Mouse (Mus musculus) neural tube, embryonic 12.5 days (tissue): ENCODE measurements around the gene Acap2. TPM values are rescaled to one million over a fixed set of nuclear protein-coding genes. Genes with fewer than 3 reads are reported as not detected.

Source experiments
- ATAC-seq: fragments of 200-750 bp; cut with Nextera tagmentation; 2 replicates; pipeline ENCODE4 v1.8.0; 2017; ENCODE audit warnings: low read depth, mild to moderate bottlenecking, moderate TSS enrichment, moderate library complexity; ENCODE audit not compliant: low FRiP score
- H3K27ac ChIP-seq: fragments of 300-500 bp; sonication (generic); 2 replicates; pipeline ENCODE4 v1.5.1; 2016
- H3K27me3 ChIP-seq: fragments of 300-500 bp; sonication (generic); replicated peaks from 2 replicates; pipeline ENCODE4 v1.6.1; 2016; ENCODE audit warnings: mild to moderate bottlenecking
- H3K36me3 ChIP-seq: fragments of 300-500 bp; sonication (generic); 2 replicates; pipeline ENCODE4 v1.6.1; 2016; ENCODE audit warnings: mild to moderate bottlenecking
- H3K4me1 ChIP-seq: fragments of 300-500 bp; sonication (generic); 2 replicates; pipeline ENCODE4 v1.6.1; 2016
- H3K4me2 ChIP-seq: fragments of 300-500 bp; sonication (generic); replicated peaks from 2 replicates; pipeline ENCODE4 v1.6.1; 2016; ENCODE audit warnings: mild to moderate bottlenecking
- H3K4me3 ChIP-seq: fragments of 300-500 bp; sonication (generic); 2 replicates; pipeline ENCODE4 v1.5.1; 2016
- H3K9ac ChIP-seq: fragments of 300-500 bp; sonication (generic); 2 replicates; pipeline ENCODE4 v1.6.1; 2016; ENCODE audit warnings: mild to moderate bottlenecking
- H3K9me3 ChIP-seq: fragments of 300-500 bp; sonication (generic); 2 replicates; pipeline ENCODE4 v1.6.1; 2016; ENCODE audit warnings: mild to moderate bottlenecking
- WGBS: fragments of 180-500 bp; shearing (Covaris S2); methylation state at CpG from one replicate; pipeline ENCODE4 v1.1.7; 2016; 5-methylcytosine and 5-hydroxymethylcytosine counted together
- polyA plus RNA-seq: library from polyadenylated mRNA; unstranded; fragments of >200 nt; fragmentation: Nextera tagmentation; extraction: Ambion mirVana; gene quantifications from 2 replicates; pipeline ENCODE4 v1.2.1, GENCODE M21; 2016

Gene Acap2
- polyA plus RNA-seq, 1 experiment from 2014 or later: 18.1 TPM

GRCm38 (mm10) chr16:31165467-31165866 lies 35.6 kb downstream of the Acap2 start:
- Histone ChIP-seq H3K27ac (no peak overlapping the region), H3K27me3 (no peaks in the 10 kb centered on the region), H3K4me1 (0 out of 2 replicates have a peak, but pooled peaks cover 6% of the 10 kb centered on the region), H3K4me3 (no peak overlapping the region), H3K4me2 (no peak overlapping the region), H3K9ac (no peak overlapping the region), H3K36me3 (no peaks in the 10 kb centered on the region), H3K9me3 (0 out of 2 replicates have a peak, but pooled peaks cover 5% of the 10 kb centered on the region)
- 50% methylated on average over 4 of the region's 4 CpGs for WGBS
- ATAC-seq: no peak

GRCm38 (mm10) chr16:31164125-31164524 lies 36.9 kb downstream of the Acap2 start:
- WGBS: 93% methylated on average over 4 of the region's 4 CpGs
- Histone ChIP-seq H3K9me3 (0 out of 2 replicates have a peak, but pooled peaks cover 5% of the 10 kb centered on the region), H3K27ac (no peak overlapping the region), H3K36me3 (no peaks in the 10 kb centered on the region), H3K9ac (no peak overlapping the region), H3K27me3 (no peaks in the 10 kb centered on the region), H3K4me2 (no peak overlapping the region), H3K4me3 (no peak overlapping the region), H3K4me1 (0 out of 2 replicates have a peak, but pooled peaks cover 6% of the 10 kb centered on the region)
- no peak for ATAC-seq

GRCm38 (mm10) chr16:31160486-31160885 lies 40.6 kb downstream of the Acap2 start:
- no peaks in the 10 kb centered on the region for H3K4me1 ChIP-seq
- H3K4me3 ChIP-seq: no peak overlapping the region
- H3K9ac ChIP-seq: no peak overlapping the region
- no peak for ATAC-seq
- 77% methylated on average over 6 of the region's 6 CpGs for WGBS
- H3K4me2 ChIP-seq: no peak overlapping the region
- H3K27me3 ChIP-seq: no peaks in the 10 kb centered on the region
- peaks cover 28% of the 10 kb centered on the region for H3K36me3 ChIP-seq
- H3K27ac ChIP-seq: no peak overlapping the region
- H3K9me3 ChIP-seq: peaks cover 21% of the 10 kb centered on the region

- Histone ChIP-seq H3K36me3 (peaks cover 35% of the 10 kb centered on the region), H3K4me2 (no peak overlapping the region), H3K27ac (no peak overlapping the region)
These were observed 41.6 kb downstream of the Acap2 start for GRCm38 (mm10) chr16:31159491-31159890.

GRCm38 (mm10) chr16:31149841-31150240 lies 51.2 kb downstream of the Acap2 start:
- H3K36me3 ChIP-seq: peaks cover 4% of the 10 kb centered on the region
- WGBS: 93% methylated on average over 4 of the region's 4 CpGs
- no peak overlapping the region for H3K9ac ChIP-seq
- no peak overlapping the region for H3K4me2 ChIP-seq
- no peak for ATAC-seq
- no peaks in the 10 kb centered on the region for H3K4me1 ChIP-seq
- no peak overlapping the region for H3K27ac ChIP-seq
- no peaks in the 10 kb centered on the region for H3K27me3 ChIP-seq
- no peak overlapping the region for H3K4me3 ChIP-seq
- H3K9me3 ChIP-seq: no peaks in the 10 kb centered on the region

More at GRCm38 (mm10) chr16:31159491-31159890, 41.6 kb downstream of the Acap2 start:
- no peaks in the 10 kb centered on the region for H3K4me1 ChIP-seq
- no peaks in the 10 kb centered on the region for H3K27me3 ChIP-seq
- ATAC-seq: no peak
- WGBS: 35% methylated on average over 2 of the region's 2 CpGs
- peaks cover 27% of the 10 kb centered on the region for H3K9me3 ChIP-seq
- no peak overlapping the region for H3K9ac ChIP-seq
- no peak overlapping the region for H3K4me3 ChIP-seq

- no peak overlapping the region for H3K4me2 ChIP-seq
- no peaks in the 10 kb centered on the region; the same call in 1 of the 2 replicates for H3K36me3 ChIP-seq
- H3K27me3 ChIP-seq: no peaks in the 10 kb centered on the region
- no peak overlapping the region for H3K27ac ChIP-seq
- no peaks in the 10 kb centered on the region for H3K9me3 ChIP-seq
- no peaks in the 10 kb centered on the region for H3K4me1 ChIP-seq
- ATAC-seq: no peak
- H3K9ac ChIP-seq: no peak overlapping the region
- 77% methylated on average over 6 of the region's 6 CpGs for WGBS
- no peak overlapping the region for H3K4me3 ChIP-seq
These were observed 52.2 kb downstream of the Acap2 start for GRCm38 (mm10) chr16:31148891-31149290.

GRCm38 (mm10) chr16:31147766-31148165 lies 53.3 kb downstream of the Acap2 start:
- ATAC-seq: no peak
- WGBS: 91% methylated on average over 6 of the region's 6 CpGs

GRCm38 (mm10) chr16:31141916-31142315 lies 59.1 kb downstream of the Acap2 start:
- no peaks in the 10 kb centered on the region for H3K4me1 ChIP-seq
- H3K4me2 ChIP-seq: no peak overlapping the region
- no peak overlapping the region for H3K9ac ChIP-seq
- H3K27me3 ChIP-seq: no peaks in the 10 kb centered on the region
- no peak for ATAC-seq
- peaks cover 8% of the 10 kb centered on the region for H3K36me3 ChIP-seq
- 63% methylated on average over 6 of the region's 6 CpGs for WGBS
- no peak overlapping the region for H3K27ac ChIP-seq
- H3K4me3 ChIP-seq: no peak overlapping the region
- no peaks in the 10 kb centered on the region for H3K9me3 ChIP-seq

More at GRCm38 (mm10) chr16:31147766-31148165, 53.3 kb downstream of the Acap2 start:
- no peaks in the 10 kb centered on the region for H3K9me3 ChIP-seq
- H3K9ac ChIP-seq: no peak overlapping the region
- H3K27ac ChIP-seq: no peak overlapping the region
- H3K4me2 ChIP-seq: no peak overlapping the region
- no peaks in the 10 kb centered on the region for H3K27me3 ChIP-seq
- no peaks in the 10 kb centered on the region for H3K4me1 ChIP-seq
- no peaks in the 10 kb centered on the region; the same call in 1 of the 2 replicates for H3K36me3 ChIP-seq
- H3K4me3 ChIP-seq: no peak overlapping the region

- no peaks in the 10 kb centered on the region for H3K9me3 ChIP-seq
- 74% methylated on average over 13 of the region's 13 CpGs for WGBS
- ATAC-seq: no peak
- H3K9ac ChIP-seq: no peak overlapping the region
- H3K27ac ChIP-seq: no peak overlapping the region
- no peaks in the 10 kb centered on the region for H3K27me3 ChIP-seq
- H3K4me2 ChIP-seq: no peak overlapping the region
- H3K4me3 ChIP-seq: no peak overlapping the region
- H3K4me1 ChIP-seq: 0 out of 2 replicates have a peak, but pooled peaks cover 4% of the 10 kb centered on the region
- H3K36me3 ChIP-seq: peaks cover 19% of the 10 kb centered on the region
These were observed 64.3 kb downstream of the Acap2 start for GRCm38 (mm10) chr16:31136616-31137253.

- no peaks in the 10 kb centered on the region for H3K9me3 ChIP-seq
- H3K36me3 ChIP-seq: peaks cover 24% of the 10 kb centered on the region
- no peak overlapping the region for H3K27ac ChIP-seq
- no peak overlapping the region for H3K4me2 ChIP-seq
- no peak overlapping the region for H3K4me3 ChIP-seq
- H3K9ac ChIP-seq: no peak overlapping the region
- no peaks in the 10 kb centered on the region for H3K27me3 ChIP-seq
- 59% methylated on average over 8 of the region's 8 CpGs for WGBS
- ATAC-seq: no peak
- 0 out of 2 replicates have a peak, but pooled peaks cover 4% of the 10 kb centered on the region for H3K4me1 ChIP-seq
These were observed 65.5 kb downstream of the Acap2 start for GRCm38 (mm10) chr16:31135519-31135918.

GRCm38 (mm10) chr16:31131531-31131930 lies 69.5 kb downstream of the Acap2 start:
- H3K9me3 ChIP-seq: no peaks in the 10 kb centered on the region
- no peak overlapping the region for H3K27ac ChIP-seq
- H3K4me3 ChIP-seq: no peak overlapping the region
- peaks cover 20% of the 10 kb centered on the region for H3K36me3 ChIP-seq
- H3K4me2 ChIP-seq: no peak overlapping the region
- ATAC-seq: no peak
- no peak overlapping the region for H3K9ac ChIP-seq
- no peaks in the 10 kb centered on the region for H3K27me3 ChIP-seq
- 0 out of 2 replicates have a peak, but pooled peaks cover under 1% of the 10 kb centered on the region for H3K4me1 ChIP-seq
- 69% methylated on average over 5 of the region's 5 CpGs for WGBS

- no peak for ATAC-seq
- Histone ChIP-seq H3K4me1 (no peaks in the 10 kb centered on the region), H3K4me2 (no peak overlapping the region), H3K4me3 (no peak overlapping the region), H3K9me3 (no peaks in the 10 kb centered on the region), H3K27me3 (no peaks in the 10 kb centered on the region), H3K27ac (no peak overlapping the region), H3K36me3 (peaks cover 14% of the 10 kb centered on the region), H3K9ac (no peak overlapping the region)
- 91% methylated on average over 5 of the region's 5 CpGs for WGBS
These were observed 72.9 kb downstream of the Acap2 start for GRCm38 (mm10) chr16:31128116-31128515.

GRCm38 (mm10) chr16:31124991-31125390 lies 76.1 kb downstream of the Acap2 start:
- Histone ChIP-seq H3K9ac (no peak overlapping the region), H3K4me2 (no peak overlapping the region), H3K9me3 (no peaks in the 10 kb centered on the region), H3K4me3 (no peak overlapping the region), H3K36me3 (peaks cover 5% of the 10 kb centered on the region), H3K27ac (no peak overlapping the region), H3K27me3 (no peaks in the 10 kb centered on the region), H3K4me1 (no peaks in the 10 kb centered on the region)
- WGBS: 64% methylated on average over 5 of the region's 5 CpGs
- no peak for ATAC-seq
